In the genomic region with DNA sequence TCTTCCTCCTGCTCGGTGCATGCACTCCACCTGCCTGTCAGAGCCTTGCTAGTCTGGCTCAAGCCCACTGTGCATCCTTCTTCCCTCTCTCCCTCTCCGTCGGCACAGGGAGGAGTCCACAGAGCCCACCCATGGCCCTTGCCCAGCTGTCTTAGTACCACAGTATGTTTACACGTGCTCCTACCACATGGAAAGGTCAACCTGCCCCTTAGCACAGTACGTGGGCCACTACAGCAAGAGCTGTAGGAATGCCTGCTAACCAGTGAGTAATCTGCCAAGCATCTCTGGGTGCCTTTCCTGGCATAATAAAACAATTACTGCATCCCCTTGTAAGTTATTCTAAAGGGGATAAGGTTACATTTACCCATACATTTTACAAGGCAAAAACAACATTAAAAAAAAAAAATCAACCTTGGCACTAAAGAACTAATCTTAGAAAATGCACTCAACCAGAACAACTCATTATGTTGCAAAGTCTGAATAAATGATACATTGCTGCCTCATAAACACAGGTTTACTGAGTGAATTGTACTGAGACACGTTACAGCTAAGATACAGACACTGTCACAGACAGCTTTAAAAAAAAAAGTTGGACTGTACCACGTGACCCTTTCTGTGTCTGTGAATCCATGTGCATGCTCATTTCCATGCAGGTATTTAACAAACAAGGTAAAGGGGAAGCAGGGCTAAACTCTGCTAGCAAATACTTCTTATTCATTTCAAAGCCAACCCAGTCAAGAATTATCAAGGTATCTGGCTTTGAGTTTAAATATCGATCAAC, we compare ENCODE assay signal across 21 mouse cellular contexts. TPM values are rescaled to one million over a fixed set of nuclear protein-coding genes. Genes with fewer than 3 reads are reported as not detected.
"Had no signal": no experiment of that assay in that cellular context is flagged by ENCODE, and none has a peak within 500 bp of the region (broad histone marks: within the 10 kb centered on the region; RNA-seq: fewer than 3 reads in every experiment).

No protein-coding gene starts in this region.

- H3K27me3 ChIP-seq: limb, embryonic 12.5 days; liver, embryonic 13.5 days; lung, embryonic 15.5 days; megakaryocyte, embryonic 14.5 days; midbrain, embryonic 15.5 days; stomach, embryonic 15.5 days had no signal

- ATAC-seq: liver, postnatal 0 days; midbrain, embryonic 15.5 days had no signal

- H3K4me3 ChIP-seq: left cerebral cortex, adult 2 months; limb, embryonic 12.5 days; liver, embryonic 13.5 days; lung, embryonic 15.5 days; megakaryocyte, embryonic 14.5 days; midbrain, embryonic 15.5 days; stomach, embryonic 15.5 days had no signal

- H3K9ac ChIP-seq: limb, embryonic 12.5 days; liver, embryonic 13.5 days; liver, postnatal 0 days; lung, embryonic 15.5 days; midbrain, embryonic 15.5 days; stomach, embryonic 15.5 days had no signal

- H3K36me3 ChIP-seq: midbrain, embryonic 15.5 days; stomach, embryonic 15.5 days had no signal

- H3K27ac ChIP-seq: left cerebral cortex, adult 2 months; limb, embryonic 12.5 days; liver, embryonic 13.5 days; lung, embryonic 15.5 days; macrophage; midbrain, embryonic 15.5 days; stomach, embryonic 15.5 days had no signal

- H3K4me2 ChIP-seq: limb, embryonic 12.5 days; liver, embryonic 13.5 days; lung, embryonic 15.5 days; midbrain, embryonic 11.5 days; midbrain, embryonic 15.5 days; stomach, embryonic 15.5 days had no signal

- DNase-seq: kidney, adult 11 months; kidney, postnatal 10 days; liver; liver, embryonic 13.5 days; liver, postnatal 0 days; lung, postnatal 14 days; right cerebral cortex, postnatal 14 days; thymus, postnatal 36 days had no signal

- H3K4me1 ChIP-seq: liver, embryonic 13.5 days; lung, embryonic 15.5 days; stomach, embryonic 15.5 days had no signal

- H3K9me3 ChIP-seq: limb, embryonic 12.5 days; liver, embryonic 13.5 days; lung, embryonic 15.5 days; megakaryocyte, embryonic 14.5 days; midbrain, embryonic 15.5 days; stomach, embryonic 15.5 days had no signal

RNA-seq across cellular contexts. Expression of gene Gm17304, which starts 19.7 kb away (rescaled TPM):
- polyA plus RNA-seq: large intestine, adult 2 months; limb, embryonic 12.5 days; liver, embryonic 13.5 days; liver, postnatal 0 days; lung, embryonic 15.5 days; macrophage; midbrain, embryonic 11.5 days; midbrain, embryonic 15.5 days; neural tube, embryonic 14.5 days; spleen, adult 2 months; stomach, embryonic 15.5 days; testis, adult 2 months; thymus, postnatal 0 days had no signal
